Mouse (Mus musculus): ENCODE measurements at regions not wholly inside any gene's neighbourhood (a gene's known extent, or its start where the extent isn't known, plus 50 kb on each side); places are given as distances from the start of the nearest gene placed in this dataset.

GRCm38 (mm10) chr1:61423253-61423652, 215.4 kb upstream of the Pard3b start:
- TF ChIP-seq CTCF (IDR thresholded peaks at IDR 0.05; ENCODE audit: low read depth): no peak
- no peak for TF ChIP-seq EP300 (IDR thresholded peaks at IDR 0.05; ENCODE audit: low read depth)
